Mouse (Mus musculus): Measurements from ENCODE around the gene Pla2g2d.

Gene Pla2g2d

GRCm38 (mm10) chr4:138827147-138827546, 51.6 kb downstream of the Pla2g2d start:
- Histone ChIP-seq H3K36me3 (ENCODE audit: control insufficient read depth, insufficient read depth, low read length, poor library complexity, severe bottlenecking) (no peaks in the 10 kb centered on the region), H3K27me3 (ENCODE audit: control insufficient read depth, insufficient read depth, low read length, poor library complexity, severe bottlenecking) (no peaks in the 10 kb centered on the region)
- no peak for DNase-seq (ENCODE audit: low read depth, low spot score)
